Mouse (Mus musculus): Measurements from ENCODE around the gene Cmc2. TPM values are rescaled to one million over a fixed set of nuclear protein-coding genes. Genes with fewer than 3 reads are reported as not detected.

Cmc2 gene
- polyA plus RNA-seq, 1 experiment from 2014 or later = 88.2 TPM

DNA sequence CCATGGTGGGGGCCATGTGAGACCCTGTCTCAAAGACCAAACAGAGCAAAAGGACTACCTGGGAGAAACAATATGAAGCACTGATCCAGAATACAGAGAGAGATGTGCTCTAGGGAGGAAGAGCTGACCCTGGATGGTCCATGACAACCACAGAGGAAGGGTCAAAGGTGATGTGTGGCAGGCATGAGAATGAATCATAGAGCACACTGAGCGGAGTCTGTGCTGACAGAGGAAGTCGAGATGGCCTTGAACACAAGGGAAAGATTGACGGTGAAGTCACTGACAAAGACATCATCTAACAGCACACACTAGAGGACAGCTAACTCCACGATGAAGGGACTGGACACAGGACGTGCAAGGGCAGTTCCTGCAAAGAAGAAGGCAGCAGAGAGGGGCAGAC is 29.8 kb downstream of the Cmc2 start:
- no peaks in the 10 kb centered on the region for H3K4me1 ChIP-seq (ENCODE audit: insufficient read depth)
- H3K9me3 ChIP-seq (ENCODE audit: low read depth, low read length) = no peaks in the 10 kb centered on the region
- H3K27me3 ChIP-seq (ENCODE audit: insufficient read depth, low read length) = no peaks in the 10 kb centered on the region
- no peak for ATAC-seq (ENCODE audit: insufficient read depth)
- no peak for TF ChIP-seq CTCF (IDR thresholded peaks at IDR 0.05; ENCODE audit: low read depth)
- 77% methylated on average over 5 of the region's 5 CpGs for WGBS
- no peak for DNase-seq
- no peak overlapping the region for H3K27ac ChIP-seq (ENCODE audit: low read depth)
- H3K36me3 ChIP-seq (ENCODE audit: insufficient read depth) = peaks cover 28% of the 10 kb centered on the region; the same call in 1 of the 2 replicates
- no peak overlapping the region for H3K9ac ChIP-seq
- H3K4me2 ChIP-seq = no peak overlapping the region
- H3K4me3 ChIP-seq (ENCODE audit: low read depth, low read length) = no peak overlapping the region

DNA sequence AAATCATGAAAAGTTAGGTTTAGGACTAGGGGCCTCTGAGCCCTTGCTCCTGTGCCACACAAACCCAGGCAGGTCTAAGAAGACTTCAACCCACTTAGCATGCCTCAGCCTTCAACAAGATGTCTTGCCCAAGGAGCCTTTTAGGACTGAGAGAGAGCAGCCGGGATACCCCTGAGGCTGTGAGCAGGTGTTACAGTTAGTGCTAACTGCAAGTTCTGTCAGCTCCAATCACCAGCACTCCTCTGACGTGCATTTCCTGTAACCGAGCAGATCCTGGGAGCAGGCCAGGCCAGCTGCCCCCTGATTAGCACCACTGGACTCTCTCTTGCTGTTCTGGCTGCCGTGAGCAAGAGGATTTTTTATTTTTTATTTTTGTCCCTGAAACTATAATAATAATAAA is 33.4 kb downstream of the Cmc2 start:
- peaks cover 22% of the 10 kb centered on the region; the same call in 1 of the 2 replicates for H3K36me3 ChIP-seq (ENCODE audit: insufficient read depth)
- H3K27ac ChIP-seq (ENCODE audit: low read depth) = no peak overlapping the region
- H3K9me3 ChIP-seq (ENCODE audit: low read depth, low read length) = no peaks in the 10 kb centered on the region
- no peaks in the 10 kb centered on the region for H3K4me1 ChIP-seq (ENCODE audit: insufficient read depth)
- H3K4me2 ChIP-seq = no peak overlapping the region
- TF ChIP-seq CTCF (IDR thresholded peaks at IDR 0.05; ENCODE audit: low read depth) = no peak
- no peak overlapping the region for H3K9ac ChIP-seq
- no peaks in the 10 kb centered on the region for H3K27me3 ChIP-seq (ENCODE audit: insufficient read depth, low read length)
- 37% methylated on average over 4 of the region's 4 CpGs for WGBS
- DNase-seq = no peak
- H3K4me3 ChIP-seq (ENCODE audit: low read depth, low read length) = no peak overlapping the region
- no peak for ATAC-seq (ENCODE audit: insufficient read depth)

DNA sequence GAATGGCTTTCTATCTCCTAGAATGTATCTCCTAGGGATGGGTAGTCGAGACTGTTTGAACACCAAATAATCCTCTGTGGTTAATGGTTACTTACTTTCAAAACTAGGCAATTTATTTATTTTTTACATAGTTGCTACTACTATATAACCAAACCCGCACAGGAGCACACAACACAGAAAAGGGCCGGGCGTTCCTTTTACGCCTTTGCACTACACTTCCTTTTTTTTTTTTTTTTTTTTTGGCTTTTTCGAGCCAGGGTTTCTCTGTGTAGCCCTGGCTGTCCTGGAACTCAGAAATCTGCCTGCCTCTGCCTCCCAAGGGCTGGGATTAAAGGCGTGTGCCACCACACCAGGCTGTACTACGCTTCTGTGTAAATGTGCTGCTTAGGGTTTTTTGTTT is 39.9 kb downstream of the Cmc2 start:
- TF ChIP-seq CTCF (IDR thresholded peaks at IDR 0.05; ENCODE audit: low read depth) = no peak
- no peak for ATAC-seq (ENCODE audit: insufficient read depth)
- no peak overlapping the region for H3K9ac ChIP-seq
- H3K36me3 ChIP-seq (ENCODE audit: insufficient read depth) = no peaks in the 10 kb centered on the region
- 88% methylated on average over 8 of the region's 8 CpGs for WGBS
- H3K4me1 ChIP-seq (ENCODE audit: insufficient read depth) = no peaks in the 10 kb centered on the region
- H3K27ac ChIP-seq (ENCODE audit: low read depth) = no peak overlapping the region
- H3K4me3 ChIP-seq (ENCODE audit: low read depth, low read length) = no peak overlapping the region
- no peak overlapping the region for H3K4me2 ChIP-seq
- H3K9me3 ChIP-seq (ENCODE audit: low read depth, low read length) = no peaks in the 10 kb centered on the region
- H3K27me3 ChIP-seq (ENCODE audit: insufficient read depth, low read length) = no peaks in the 10 kb centered on the region
- DNase-seq = no peak

DNA sequence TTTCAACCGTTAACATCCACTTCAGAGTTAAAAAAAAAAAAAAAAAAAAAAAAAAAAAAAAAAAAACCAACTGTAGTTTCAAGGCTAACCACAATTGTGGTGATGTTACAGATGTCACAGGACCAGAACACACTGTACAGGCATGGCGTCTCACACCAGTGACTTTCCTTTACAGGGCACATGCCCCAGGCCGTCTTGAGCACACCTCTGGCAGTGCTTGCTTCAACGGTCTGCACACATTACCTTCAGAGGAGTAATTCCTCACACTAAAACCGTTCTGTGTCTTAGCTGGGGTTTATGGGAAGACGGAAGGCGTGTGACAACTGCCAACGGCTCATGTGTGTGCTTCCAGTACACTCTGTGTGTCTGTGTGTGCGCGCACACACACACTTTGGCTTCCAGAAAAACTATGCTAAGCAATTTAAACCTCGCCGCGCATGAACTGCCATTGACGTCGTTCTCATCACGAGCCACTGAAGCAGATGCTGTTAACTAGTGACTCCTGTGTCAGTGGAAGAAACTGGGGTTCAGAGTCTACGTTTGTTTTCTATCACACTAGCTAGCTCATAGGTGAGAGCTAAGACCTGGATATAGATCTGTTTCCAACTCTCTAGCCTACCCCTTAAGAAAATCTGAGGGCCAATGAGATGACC is 45.3 kb downstream of the Cmc2 start:
- Histone ChIP-seq H3K4me3 (ENCODE audit: low read depth, low read length) (no peak overlapping the region), H3K27ac (ENCODE audit: low read depth) (no peak overlapping the region), H3K36me3 (ENCODE audit: insufficient read depth) (no peaks in the 10 kb centered on the region), H3K9ac (no peak overlapping the region), H3K4me1 (ENCODE audit: insufficient read depth) (no peaks in the 10 kb centered on the region), H3K27me3 (ENCODE audit: insufficient read depth, low read length) (no peaks in the 10 kb centered on the region), H3K9me3 (ENCODE audit: low read depth, low read length) (no peaks in the 10 kb centered on the region), H3K4me2 (no peak overlapping the region)
- no peak for TF ChIP-seq CTCF (IDR thresholded peaks at IDR 0.05; ENCODE audit: low read depth)
- WGBS = 79% methylated on average over 17 of the region's 17 CpGs
- DNase-seq = no peak
- no peak for ATAC-seq (ENCODE audit: insufficient read depth)

DNA sequence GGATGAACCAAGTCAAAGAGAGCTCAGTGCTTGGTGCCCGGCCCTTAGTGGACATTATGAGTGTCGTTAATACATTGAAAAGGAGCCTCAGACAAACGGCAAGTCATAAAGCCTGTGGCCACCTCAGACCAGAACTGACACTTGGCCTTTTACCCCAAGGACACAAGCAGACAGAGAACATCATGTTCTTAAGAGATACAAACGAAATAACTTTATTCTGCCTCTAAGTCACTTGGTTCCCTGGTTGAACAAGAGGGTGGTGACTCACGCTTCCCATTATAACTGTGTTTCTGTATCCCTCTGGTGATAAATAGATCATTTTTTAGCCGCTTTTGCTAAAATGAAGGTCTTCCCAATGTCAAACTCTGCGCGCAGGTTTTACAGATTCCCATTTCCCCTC is 47.3 kb downstream of the Cmc2 start:
- H3K27ac ChIP-seq (ENCODE audit: low read depth) = no peak overlapping the region
- H3K4me3 ChIP-seq (ENCODE audit: low read depth, low read length) = no peak overlapping the region
- H3K4me2 ChIP-seq = no peak overlapping the region
- H3K36me3 ChIP-seq (ENCODE audit: insufficient read depth) = no peaks in the 10 kb centered on the region
- WGBS = 80% methylated on average over 8 of the region's 8 CpGs
- ATAC-seq (ENCODE audit: insufficient read depth) (no peak), DNase-seq (no peak)
- TF ChIP-seq CTCF (IDR thresholded peaks at IDR 0.05; ENCODE audit: low read depth) = no peak
- H3K27me3 ChIP-seq (ENCODE audit: insufficient read depth, low read length) = no peaks in the 10 kb centered on the region
- H3K4me1 ChIP-seq (ENCODE audit: insufficient read depth) = no peaks in the 10 kb centered on the region
- H3K9me3 ChIP-seq (ENCODE audit: low read depth, low read length) = no peaks in the 10 kb centered on the region
- H3K9ac ChIP-seq = no peak overlapping the region

DNA sequence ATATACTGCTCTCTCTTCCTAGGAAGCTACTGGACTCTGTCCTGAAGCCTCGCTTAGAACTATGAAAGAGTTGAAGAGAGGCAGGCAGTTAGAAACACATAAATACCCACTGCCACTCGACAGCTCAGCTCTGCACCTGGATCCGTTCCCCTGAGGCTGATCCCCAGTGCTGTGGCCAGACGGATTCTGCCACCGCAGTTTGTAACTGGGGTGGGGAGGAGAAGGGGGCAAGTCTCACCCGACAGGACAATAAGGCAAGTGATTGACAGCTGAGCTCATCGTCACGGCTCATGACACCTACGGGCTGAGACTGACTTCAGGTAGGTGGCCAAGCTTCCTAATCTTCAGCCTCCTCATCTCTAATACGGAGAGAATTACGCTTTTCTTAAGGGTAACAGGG is 47.7 kb downstream of the Cmc2 start:
- WGBS = 74% methylated on average over 11 of the region's 11 CpGs
- no peaks in the 10 kb centered on the region for H3K9me3 ChIP-seq (ENCODE audit: low read depth, low read length)
- no peak for TF ChIP-seq CTCF (IDR thresholded peaks at IDR 0.05; ENCODE audit: low read depth)
- no peaks in the 10 kb centered on the region for H3K27me3 ChIP-seq (ENCODE audit: insufficient read depth, low read length)
- no peak overlapping the region for H3K4me3 ChIP-seq (ENCODE audit: low read depth, low read length)
- ATAC-seq (ENCODE audit: insufficient read depth) (no peak), DNase-seq (no peak)
- no peak overlapping the region for H3K27ac ChIP-seq (ENCODE audit: low read depth)
- no peak overlapping the region for H3K9ac ChIP-seq
- H3K36me3 ChIP-seq (ENCODE audit: insufficient read depth) = no peaks in the 10 kb centered on the region
- H3K4me1 ChIP-seq (ENCODE audit: insufficient read depth) = no peaks in the 10 kb centered on the region
- no peak overlapping the region for H3K4me2 ChIP-seq

DNA sequence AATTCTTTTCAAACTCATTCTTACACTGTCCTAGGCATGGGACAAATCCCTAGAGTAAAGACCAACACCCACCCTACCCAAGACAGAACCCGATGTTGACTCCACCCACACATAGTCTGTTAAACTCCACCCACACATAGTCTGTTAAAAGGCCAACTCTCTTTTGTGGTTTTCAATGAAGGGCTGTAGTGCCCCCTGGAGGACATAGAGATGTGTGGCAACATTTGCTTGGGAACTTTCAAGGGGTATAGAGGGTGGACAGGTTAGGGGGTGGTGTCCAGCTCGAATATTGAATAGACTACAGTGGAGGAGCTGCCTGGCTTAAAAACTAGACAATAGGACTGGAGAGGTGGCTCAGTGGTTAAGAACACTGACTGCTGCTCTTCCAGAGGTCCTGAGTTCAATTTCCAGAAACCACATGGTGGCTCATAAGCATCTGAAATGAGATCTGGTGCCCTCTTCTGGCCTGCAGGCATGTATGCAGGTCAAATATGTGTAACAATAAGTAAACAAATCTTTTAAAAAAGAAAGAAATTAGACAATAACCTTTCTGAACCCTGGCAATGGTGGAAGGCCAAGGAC is 48.4 kb downstream of the Cmc2 start:
- Histone ChIP-seq H3K4me3 (ENCODE audit: low read depth, low read length) (no peak overlapping the region), H3K9me3 (ENCODE audit: low read depth, low read length) (no peaks in the 10 kb centered on the region), H3K27me3 (ENCODE audit: insufficient read depth, low read length) (no peaks in the 10 kb centered on the region), H3K27ac (ENCODE audit: low read depth) (no peak overlapping the region), H3K4me1 (ENCODE audit: insufficient read depth) (no peaks in the 10 kb centered on the region), H3K4me2 (no peak overlapping the region), H3K36me3 (ENCODE audit: insufficient read depth) (no peaks in the 10 kb centered on the region), H3K9ac (no peak overlapping the region)
- DNase-seq (peak; percentile 46), ATAC-seq (ENCODE audit: insufficient read depth) (no peak; the same call in 1 of the 2 replicates)
- WGBS = 76% methylated on average over 2 of the region's 2 CpGs
- TF ChIP-seq CTCF (IDR thresholded peaks at IDR 0.05; ENCODE audit: low read depth) = peak; percentile 44
